Mouse (Mus musculus): ENCODE data around the gene Lrrc58. TPM values are rescaled to one million over a fixed set of nuclear protein-coding genes. Genes with fewer than 3 reads are reported as not detected.

Gene Lrrc58
- polyA plus RNA-seq, 1 experiment from 2014 or later, result 37.1 TPM

DNA sequence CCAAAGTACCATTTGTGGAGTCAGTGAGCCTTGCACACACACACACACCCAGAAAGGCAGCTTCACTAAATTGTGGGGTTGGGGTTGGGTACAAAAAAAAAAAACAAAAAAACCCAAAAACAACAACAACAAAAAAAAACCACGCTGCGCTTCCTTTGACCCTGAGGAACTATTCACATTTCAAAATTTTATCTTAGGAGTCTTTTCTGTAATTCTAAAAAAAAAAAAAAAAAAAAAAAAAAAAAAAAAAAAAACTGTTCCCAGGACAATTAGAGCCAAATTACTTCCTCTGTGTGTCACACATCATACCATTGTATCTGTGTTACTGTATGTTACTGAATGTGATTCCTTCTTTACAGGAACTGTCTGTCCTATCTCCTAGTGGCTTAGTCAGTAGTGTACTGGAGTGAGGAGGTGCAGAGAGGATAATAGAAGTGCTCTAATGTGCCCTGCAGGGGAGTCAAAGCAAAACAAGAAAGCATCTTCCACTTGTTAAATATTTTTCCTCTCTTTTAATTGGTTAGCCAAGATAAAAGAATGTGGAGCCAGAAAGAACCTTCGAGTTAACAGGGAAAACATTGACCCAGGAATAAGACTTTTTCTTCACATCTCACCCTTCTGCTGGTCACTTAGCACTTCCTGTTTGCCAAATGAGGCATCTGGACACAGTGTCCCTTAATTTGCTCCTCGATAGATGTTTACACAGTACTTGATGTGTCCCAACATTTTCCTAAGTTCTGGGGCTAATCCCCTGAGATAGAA lies 1.5 kb downstream of the Lrrc58 start:
- Histone ChIP-seq H3K4me3 (peak overlapping the region; percentile 87), H3K4me2 (peak overlapping the region; percentile 79), H3K27ac (replicated peaks) (peak overlapping the region; percentile 95), H3K9ac (peak overlapping the region; percentile 98), H3K4me1 (peaks cover 31% of the 10 kb centered on the region), H3K9me3 (no peaks in the 10 kb centered on the region), H3K36me3 (peaks cover 4% of the 10 kb centered on the region; the same call in 1 of the 2 replicates), H3K27me3 (replicated peaks) (no peaks in the 10 kb centered on the region)
- no peak for ATAC-seq (ENCODE audit: extremely low read depth, insufficient number of reproducible peaks, low FRiP score, low TSS enrichment)
- WGBS, result 24% methylated on average over 4 of the region's 4 CpGs

DNA sequence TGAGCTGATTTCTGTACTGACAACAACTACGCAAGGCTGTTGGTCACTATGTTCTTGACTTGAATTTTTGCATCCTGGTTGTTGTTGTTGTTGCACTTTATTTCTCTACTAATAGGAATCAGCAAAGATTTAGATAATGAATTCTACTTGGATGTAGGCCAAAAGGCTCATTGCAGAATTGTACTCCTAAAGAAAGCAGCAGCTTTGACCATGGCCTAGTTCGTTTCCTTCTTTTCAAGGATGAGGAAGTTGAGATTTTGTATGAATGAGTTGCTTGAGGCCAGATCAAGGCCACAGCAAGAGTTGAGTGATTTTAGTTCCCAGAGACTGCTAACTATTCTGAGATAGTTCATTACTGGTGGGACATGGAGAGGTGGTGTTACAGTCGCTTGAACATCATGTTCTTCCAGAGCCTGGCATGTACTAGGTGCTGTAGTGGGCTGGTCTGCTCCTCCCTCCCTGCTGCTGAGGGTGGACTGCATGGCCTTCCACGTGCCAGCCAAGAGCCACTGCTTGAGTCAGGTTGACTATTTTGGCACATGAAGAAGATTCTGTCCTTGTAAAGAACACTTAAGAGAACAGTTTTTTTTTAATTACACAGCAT lies 3.0 kb downstream of the Lrrc58 start:
- Histone ChIP-seq H3K9ac (no peak overlapping the region), H3K27ac (replicated peaks) (no peak overlapping the region), H3K4me1 (peaks cover 39% of the 10 kb centered on the region), H3K27me3 (replicated peaks) (no peaks in the 10 kb centered on the region), H3K4me3 (peak overlapping the region; percentile 87; the same call in 1 of the 2 replicates), H3K4me2 (peak overlapping the region; percentile 79), H3K9me3 (no peaks in the 10 kb centered on the region), H3K36me3 (peaks cover 4% of the 10 kb centered on the region; the same call in 1 of the 2 replicates)
- 55% methylated on average over 4 of the region's 4 CpGs for WGBS
- ATAC-seq (ENCODE audit: extremely low read depth, insufficient number of reproducible peaks, low FRiP score, low TSS enrichment), result no peak

DNA sequence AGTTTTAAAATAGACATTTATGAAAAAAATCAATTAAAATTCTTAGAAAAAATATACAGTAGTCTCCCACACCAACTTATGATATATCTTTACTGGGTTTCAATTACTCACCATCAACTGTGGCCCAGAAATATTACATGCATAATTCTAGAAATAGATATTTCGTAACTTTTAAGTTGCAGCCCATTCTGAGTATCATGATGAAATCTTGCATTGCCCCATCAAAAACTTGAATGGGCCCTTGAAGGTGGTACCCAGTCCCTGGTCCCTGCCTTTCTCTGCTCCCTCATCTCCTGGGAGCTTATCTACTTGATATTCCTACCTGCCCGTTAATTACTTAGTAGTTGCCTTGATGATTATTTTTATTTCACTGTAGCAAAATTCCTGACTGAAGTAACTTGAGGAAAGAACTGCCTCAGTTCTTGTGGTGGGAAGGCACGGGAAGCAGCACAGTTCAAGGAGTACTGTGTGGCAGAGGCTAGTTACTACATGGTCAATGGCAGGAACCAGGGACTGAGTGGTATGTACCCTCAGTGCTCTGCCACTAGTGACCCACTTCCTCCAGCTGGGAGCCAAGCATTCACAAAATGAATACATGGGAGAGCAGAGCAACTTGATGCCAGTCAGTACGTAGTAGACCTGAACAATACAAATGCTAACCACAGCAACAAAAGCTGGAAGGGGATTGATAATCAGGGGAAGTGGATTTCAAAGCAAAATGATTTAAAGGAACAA lies 6.5 kb downstream of the Lrrc58 start:
- Histone ChIP-seq H3K4me2 (no peak overlapping the region), H3K27ac (replicated peaks) (0 out of 2 replicates have a peak overlapping the region, but pooled peaks have one; percentile 16), H3K9ac (no peak overlapping the region), H3K9me3 (no peaks in the 10 kb centered on the region), H3K4me3 (no peak overlapping the region), H3K4me1 (peaks cover 46% of the 10 kb centered on the region), H3K27me3 (replicated peaks) (no peaks in the 10 kb centered on the region), H3K36me3 (peaks cover 31% of the 10 kb centered on the region)
- ATAC-seq (ENCODE audit: extremely low read depth, insufficient number of reproducible peaks, low FRiP score, low TSS enrichment), result no peak
- 76% methylated on average over 4 of the region's 4 CpGs for WGBS

DNA sequence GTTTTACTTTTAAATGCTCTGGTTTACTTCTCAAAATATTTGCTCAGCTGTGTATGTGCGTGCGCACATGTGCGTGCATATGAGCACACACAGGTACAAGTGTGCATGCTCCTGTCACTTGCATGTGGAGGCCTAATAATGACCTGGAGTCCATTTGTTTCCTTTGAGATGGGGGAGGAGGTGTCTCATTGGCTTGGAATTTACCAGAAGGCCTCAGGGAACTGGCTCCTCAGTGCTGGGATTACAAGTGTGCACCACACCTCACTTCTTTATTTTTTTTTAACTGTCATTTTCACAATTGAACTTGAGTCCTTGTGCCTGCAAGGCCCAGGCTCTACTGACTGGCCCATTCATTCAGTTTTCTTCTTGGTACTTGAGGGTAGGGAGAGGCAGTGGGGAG lies 9.2 kb downstream of the Lrrc58 start:
- H3K4me3 ChIP-seq, result no peak overlapping the region
- no peaks in the 10 kb centered on the region for H3K9me3 ChIP-seq
- H3K4me2 ChIP-seq, result no peak overlapping the region
- H3K27ac ChIP-seq (replicated peaks), result no peak overlapping the region
- no peaks in the 10 kb centered on the region for H3K27me3 ChIP-seq (replicated peaks)
- no peak for ATAC-seq (ENCODE audit: extremely low read depth, insufficient number of reproducible peaks, low FRiP score, low TSS enrichment)
- no peak overlapping the region for H3K9ac ChIP-seq
- peaks cover 38% of the 10 kb centered on the region for H3K4me1 ChIP-seq
- WGBS, result 91% methylated on average over 3 of the region's 3 CpGs
- H3K36me3 ChIP-seq, result peaks cover 52% of the 10 kb centered on the region

DNA sequence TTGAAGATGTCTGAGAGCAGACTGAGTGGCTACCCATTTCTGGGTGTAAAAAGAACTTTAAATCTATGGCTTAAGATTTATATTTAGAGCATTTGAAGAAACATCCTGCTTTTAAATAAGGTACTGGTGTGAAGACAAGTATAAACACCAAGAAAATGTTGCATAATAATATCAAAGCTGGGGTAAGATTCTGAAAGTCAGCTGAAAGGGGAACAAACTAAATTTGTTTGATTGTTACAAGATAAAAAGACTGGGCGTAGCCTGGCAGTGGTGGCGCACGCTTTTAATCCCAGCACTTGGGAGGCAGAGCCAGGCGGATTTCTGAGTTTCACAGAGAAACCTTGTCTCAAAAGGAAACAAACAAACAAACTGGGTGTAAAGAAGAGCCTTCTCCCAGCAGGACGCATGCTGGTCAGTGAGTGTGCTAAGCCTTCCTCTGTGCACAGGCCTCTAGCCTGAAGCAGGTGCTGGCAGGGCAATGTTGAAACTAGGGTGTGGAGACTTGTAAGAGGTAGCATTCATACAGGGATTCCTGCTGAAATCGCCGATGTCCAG lies 10.8 kb downstream of the Lrrc58 start:
- H3K4me3 ChIP-seq, result no peak overlapping the region
- H3K36me3 ChIP-seq, result peaks cover 68% of the 10 kb centered on the region
- peaks cover 35% of the 10 kb centered on the region for H3K4me1 ChIP-seq
- H3K9me3 ChIP-seq, result no peaks in the 10 kb centered on the region
- no peak overlapping the region for H3K4me2 ChIP-seq
- H3K27ac ChIP-seq (replicated peaks), result no peak overlapping the region
- H3K27me3 ChIP-seq (replicated peaks), result no peaks in the 10 kb centered on the region
- WGBS, result 83% methylated on average over 7 of the region's 7 CpGs
- ATAC-seq (ENCODE audit: extremely low read depth, insufficient number of reproducible peaks, low FRiP score, low TSS enrichment), result no peak
- no peak overlapping the region for H3K9ac ChIP-seq

DNA sequence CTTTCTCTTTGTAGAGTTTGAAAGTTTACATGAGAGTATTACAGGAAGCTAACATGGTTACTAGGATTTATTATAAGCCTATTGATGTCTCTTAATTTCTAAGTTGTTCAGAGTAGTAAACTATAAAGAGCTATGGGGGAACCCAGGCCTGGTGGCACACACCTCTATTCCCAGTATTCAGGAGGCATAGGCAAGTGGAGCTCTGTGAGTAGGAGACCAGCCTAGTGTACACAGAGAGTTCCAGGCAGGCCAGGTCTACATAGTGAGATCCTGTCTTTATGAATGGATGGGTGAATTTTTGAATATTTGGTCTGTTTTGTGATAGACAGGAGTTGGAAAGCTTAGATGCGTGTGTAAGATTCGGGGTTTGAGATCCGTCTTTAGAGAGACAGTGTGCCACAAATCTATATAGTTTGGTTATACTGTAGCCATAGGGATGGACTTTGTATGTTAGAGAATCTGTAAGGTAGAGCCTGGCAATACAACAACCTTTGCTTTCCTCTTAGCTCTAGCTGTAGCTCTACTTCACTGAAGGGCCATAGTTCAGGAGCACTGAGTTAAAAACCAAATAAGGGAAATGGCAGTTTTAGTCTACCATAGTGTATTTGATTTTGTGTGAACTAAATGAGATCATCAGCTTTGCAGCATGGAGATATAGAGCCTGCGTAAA lies 11.7 kb downstream of the Lrrc58 start:
- H3K9me3 ChIP-seq, result no peaks in the 10 kb centered on the region
- no peak for ATAC-seq (ENCODE audit: extremely low read depth, insufficient number of reproducible peaks, low FRiP score, low TSS enrichment)
- no peak overlapping the region for H3K9ac ChIP-seq
- H3K36me3 ChIP-seq, result peaks cover 72% of the 10 kb centered on the region
- peak overlapping the region; percentile 29; the same call in 1 of the 2 replicates for H3K27ac ChIP-seq (replicated peaks)
- H3K4me3 ChIP-seq, result no peak overlapping the region
- 89% methylated on average over 4 of the region's 4 CpGs for WGBS
- H3K4me1 ChIP-seq, result peaks cover 31% of the 10 kb centered on the region
- no peaks in the 10 kb centered on the region for H3K27me3 ChIP-seq (replicated peaks)
- no peak overlapping the region for H3K4me2 ChIP-seq

DNA sequence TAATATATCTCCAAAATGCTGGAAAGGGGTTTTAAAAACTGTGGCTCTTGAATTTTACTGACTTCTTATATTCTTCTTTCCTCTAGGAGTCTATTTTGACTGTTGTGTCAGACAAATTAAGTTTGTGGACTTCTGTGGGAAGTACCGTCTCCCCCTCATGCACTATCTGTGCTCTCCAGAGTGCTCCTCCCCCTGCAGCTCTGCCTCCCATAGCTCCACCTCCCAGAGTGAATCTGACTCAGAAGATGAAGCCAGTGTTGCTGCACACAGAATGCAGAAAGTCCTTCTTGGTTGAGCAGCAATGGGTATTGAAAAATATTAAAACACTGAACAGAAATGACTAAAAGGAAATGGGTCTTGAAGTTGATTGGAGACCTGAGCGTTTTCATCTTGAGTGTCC lies 13.0 kb downstream of the Lrrc58 start:
- Histone ChIP-seq H3K9me3 (no peaks in the 10 kb centered on the region), H3K4me3 (no peak overlapping the region), H3K27ac (replicated peaks) (no peak overlapping the region), H3K27me3 (replicated peaks) (no peaks in the 10 kb centered on the region), H3K4me2 (no peak overlapping the region), H3K36me3 (peaks cover 74% of the 10 kb centered on the region), H3K4me1 (peaks cover 26% of the 10 kb centered on the region), H3K9ac (no peak overlapping the region)
- 51% methylated on average over 2 of the region's 2 CpGs for WGBS
- ATAC-seq (ENCODE audit: extremely low read depth, insufficient number of reproducible peaks, low FRiP score, low TSS enrichment), result no peak

DNA sequence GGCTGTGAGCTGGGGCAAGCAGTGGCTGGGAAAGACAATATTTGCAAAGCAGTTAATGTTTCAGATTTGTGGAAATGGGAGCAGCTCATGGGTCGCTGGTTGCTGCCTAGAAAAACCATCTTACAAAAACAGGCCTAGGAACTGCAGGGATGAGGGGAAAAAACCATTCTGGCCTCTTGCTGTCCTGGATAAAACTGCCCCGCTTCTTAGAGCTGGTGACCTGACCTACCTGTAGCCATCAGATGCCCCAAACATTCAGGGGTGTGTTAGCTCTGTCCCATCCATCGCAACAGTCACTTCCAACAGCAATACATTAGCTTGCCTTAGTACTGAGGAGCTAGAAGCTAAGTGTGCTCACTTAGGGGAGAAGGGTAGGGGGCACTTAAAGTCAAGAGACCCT lies 20.8 kb downstream of the Lrrc58 start:
- ATAC-seq (ENCODE audit: extremely low read depth, insufficient number of reproducible peaks, low FRiP score, low TSS enrichment), result no peak
- no peak overlapping the region for H3K4me3 ChIP-seq
- no peaks in the 10 kb centered on the region for H3K9me3 ChIP-seq
- H3K36me3 ChIP-seq, result peaks cover 11% of the 10 kb centered on the region
- H3K4me2 ChIP-seq, result no peak overlapping the region
- WGBS, result 91% methylated on average over 3 of the region's 3 CpGs
- no peaks in the 10 kb centered on the region for H3K27me3 ChIP-seq (replicated peaks)
- no peak overlapping the region for H3K9ac ChIP-seq
- no peak overlapping the region for H3K27ac ChIP-seq (replicated peaks)
- H3K4me1 ChIP-seq, result peaks cover 21% of the 10 kb centered on the region

DNA sequence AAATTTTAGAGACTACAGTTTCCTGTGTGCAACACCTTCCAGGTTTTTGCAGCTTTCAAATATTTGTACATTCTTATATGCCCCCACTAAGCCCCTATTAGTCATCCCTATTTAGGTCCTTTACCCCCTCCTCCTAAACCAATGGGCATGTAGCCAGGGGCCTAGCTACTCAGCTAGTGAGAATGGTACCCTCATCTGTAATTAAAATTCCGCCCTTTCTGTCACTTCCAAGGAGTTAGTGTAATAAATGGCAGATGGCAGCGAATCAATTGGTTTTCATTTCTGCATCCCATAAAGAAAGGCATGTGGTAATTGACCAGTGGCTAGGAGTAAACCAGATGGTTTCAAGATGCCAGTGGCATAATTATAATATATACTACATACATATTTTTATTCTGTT lies 24.5 kb downstream of the Lrrc58 start:
- Histone ChIP-seq H3K27ac (replicated peaks) (peak overlapping the region; percentile 90), H3K4me1 (peaks cover 37% of the 10 kb centered on the region), H3K9ac (no peak overlapping the region), H3K27me3 (replicated peaks) (no peaks in the 10 kb centered on the region), H3K4me2 (no peak overlapping the region), H3K4me3 (no peak overlapping the region), H3K9me3 (no peaks in the 10 kb centered on the region), H3K36me3 (peaks cover 4% of the 10 kb centered on the region; the same call in 1 of the 2 replicates)
- no peak for ATAC-seq (ENCODE audit: extremely low read depth, insufficient number of reproducible peaks, low FRiP score, low TSS enrichment)
- WGBS, result 83% methylated on average over 2 of the region's 2 CpGs

DNA sequence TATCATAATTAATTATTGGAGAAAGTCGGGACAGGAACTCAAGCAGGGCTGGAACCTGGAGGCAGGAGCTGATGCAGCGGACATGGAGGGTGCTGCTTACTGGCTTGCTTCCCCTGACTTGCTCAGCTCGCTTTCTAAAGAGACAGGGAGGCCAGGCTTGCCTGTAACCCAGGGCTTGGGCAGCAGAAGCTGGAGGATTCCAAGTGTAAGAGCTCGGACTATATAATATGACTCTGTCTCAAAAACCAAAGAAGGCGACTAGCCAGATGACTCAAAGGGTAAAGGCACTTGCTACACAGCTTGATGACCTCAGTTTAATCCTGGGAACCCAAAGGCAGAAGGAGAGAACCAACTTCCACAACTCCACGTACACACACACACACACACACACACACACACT lies 25.2 kb downstream of the Lrrc58 start:
- peaks cover 4% of the 10 kb centered on the region; the same call in 1 of the 2 replicates for H3K36me3 ChIP-seq
- no peaks in the 10 kb centered on the region for H3K27me3 ChIP-seq (replicated peaks)
- peak overlapping the region; percentile 90 for H3K27ac ChIP-seq (replicated peaks)
- no peak overlapping the region for H3K4me3 ChIP-seq
- peak overlapping the region; percentile 41 for H3K4me2 ChIP-seq
- WGBS, result 35% methylated on average over 6 of the region's 6 CpGs
- H3K4me1 ChIP-seq, result peaks cover 42% of the 10 kb centered on the region
- peak overlapping the region; percentile 58; the same call in 1 of the 2 replicates for H3K9ac ChIP-seq
- ATAC-seq (ENCODE audit: extremely low read depth, insufficient number of reproducible peaks, low FRiP score, low TSS enrichment), result no peak; the same call in 1 of the 2 replicates
- H3K9me3 ChIP-seq, result no peaks in the 10 kb centered on the region

DNA sequence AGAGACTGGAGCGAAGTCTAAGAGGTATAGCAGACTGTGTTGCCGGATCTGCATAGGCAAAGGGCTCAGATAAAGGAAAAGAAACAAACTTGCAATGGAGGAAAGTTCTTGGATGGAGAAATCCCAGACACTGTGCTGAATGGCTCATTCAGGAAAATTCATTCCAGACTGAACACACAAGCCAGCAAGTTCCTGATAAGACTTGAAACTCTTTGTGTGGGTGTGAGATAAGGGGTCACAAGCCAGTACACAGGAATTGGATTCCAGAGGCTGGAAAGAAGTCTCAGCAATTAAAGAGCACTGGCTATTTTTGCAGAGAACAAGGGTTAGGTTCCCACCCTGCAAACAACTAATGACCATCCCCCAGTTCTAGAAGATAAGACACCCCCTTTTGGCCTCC lies 25.8 kb downstream of the Lrrc58 start:
- WGBS, result 23% methylated on average over 2 of the region's 2 CpGs
- peak overlapping the region; percentile 90 for H3K27ac ChIP-seq (replicated peaks)
- H3K4me2 ChIP-seq, result peak overlapping the region; percentile 41
- no peak overlapping the region for H3K4me3 ChIP-seq
- peaks cover 42% of the 10 kb centered on the region for H3K4me1 ChIP-seq
- no peaks in the 10 kb centered on the region for H3K27me3 ChIP-seq (replicated peaks)
- no peak overlapping the region for H3K9ac ChIP-seq
- ATAC-seq (ENCODE audit: extremely low read depth, insufficient number of reproducible peaks, low FRiP score, low TSS enrichment), result peak; percentile 77
- H3K36me3 ChIP-seq, result peaks cover 4% of the 10 kb centered on the region; the same call in 1 of the 2 replicates
- no peaks in the 10 kb centered on the region for H3K9me3 ChIP-seq
